ENCODE assay signal across 9 mouse cellular contexts in genomic region chr10:99619421-99620151, GRCm38 (mm10).
DNase-seq lines count a peak whose midpoint lies in the region; ATAC-seq and TF ChIP-seq lines count a peak whose summit lies in the region.
"Had no signal": no experiment of that assay in that cellular context is flagged by ENCODE, and none has a peak within 500 bp of the region (broad histone marks: within the 10 kb centered on the region; RNA-seq: fewer than 3 reads in every experiment).

No protein-coding gene starts in this region.

- H3K9ac ChIP-seq in kidney, embryonic 16.5 days (replicated peaks; ENCODE audit: low read length): 0 out of 2 replicates have a peak overlapping the region, but pooled peaks have one; percentile 31
- no peak overlapping the region for H3K9ac ChIP-seq in liver, adult 2 months (ENCODE audit: low read depth, low read length)
- no peak overlapping the region for H3K9ac ChIP-seq in stomach, postnatal 0 days (ENCODE audit: low read length)

- peak; percentile 72 to 74 for DNase-seq in B cell, adult 2 months
- peak; percentile 33 for DNase-seq in adrenal gland, adult 8-10 months
- DNase-seq in embryo, embryonic 9.5 days (ENCODE audit: extremely low spot score): peak; percentile 64
- peak; percentile 49 to 51 for DNase-seq in heart, adult 9 months (ENCODE audit: low spot score in 2 of 2)
- peak; percentile 57 for DNase-seq in liver, adult 2 months (ENCODE audit: extremely low read depth, low read depth, low spot score)
- peak; percentile 77 for DNase-seq in naive thymus-derived CD4-positive, alpha-beta T cell, adult 2 months (ENCODE audit: low read depth)
- DNase-seq in stomach, postnatal 0 days (ENCODE audit: low spot score): peak; percentile 66

- H3K9me3 ChIP-seq in kidney, embryonic 16.5 days (ENCODE audit: low read length): no peaks in the 10 kb centered on the region
- no peaks in the 10 kb centered on the region for H3K9me3 ChIP-seq in stomach, postnatal 0 days (ENCODE audit: control insufficient read depth, low read length)

- H3K79me2 ChIP-seq in liver, adult 2 months (ENCODE audit: control insufficient read depth, insufficient read depth, low read length): no peaks in the 10 kb centered on the region

- no peak for TF ChIP-seq POLR2A in liver, adult 2 months (IDR thresholded peaks at IDR 0.05; ENCODE audit: extremely low read depth, insufficient read depth, low read length)

- peak overlapping the region; percentile 49 for H3K4me2 ChIP-seq in kidney, embryonic 16.5 days (replicated peaks; ENCODE audit: low read depth, low read length)
- H3K4me2 ChIP-seq in stomach, postnatal 0 days (replicated peaks; ENCODE audit: low read depth): peak overlapping the region; percentile 38

- 46% methylated on average over 18 of the region's 18 CpGs for WGBS in kidney, embryonic 16.5 days
- 49% methylated on average over 18 of the region's 18 CpGs for whole genome bisulfite sequencing in liver, adult 2 months
- WGBS in stomach, postnatal 0 days: 47% methylated on average over 18 of the region's 18 CpGs

- no peaks in the 10 kb centered on the region for H3K27me3 ChIP-seq in kidney, embryonic 16.5 days (ENCODE audit: insufficient read depth, low read length)
- no peaks in the 10 kb centered on the region for H3K27me3 ChIP-seq in liver, adult 2 months (ENCODE audit: control insufficient read depth, insufficient read depth, low read length)
- H3K27me3 ChIP-seq in stomach, postnatal 0 days (ENCODE audit: control insufficient read depth, insufficient read depth, low read length): no peaks in the 10 kb centered on the region

- peak; percentile 75; the same call in 1 of the 2 replicates for TF ChIP-seq CTCF in liver, adult 2 months (IDR thresholded peaks at IDR 0.05; ENCODE audit: low read depth, low read length)
- peak; percentile 91 for TF ChIP-seq CTCF in stomach, postnatal 0 days (IDR thresholded peaks at IDR 0.05; ENCODE audit: low read depth)

- no peak for TF ChIP-seq EP300 in stomach, postnatal 0 days (optimal IDR thresholded peaks at IDR 0.05)

- H3K36me3 ChIP-seq in kidney, embryonic 16.5 days (ENCODE audit: insufficient read depth, low read length): no peaks in the 10 kb centered on the region
- H3K36me3 ChIP-seq in liver, adult 2 months (ENCODE audit: control insufficient read depth, insufficient read depth, low read length): no peaks in the 10 kb centered on the region
- H3K36me3 ChIP-seq in stomach, postnatal 0 days (ENCODE audit: control insufficient read depth, insufficient read depth, low read length): no peaks in the 10 kb centered on the region

- no peak overlapping the region for H3K27ac ChIP-seq in kidney, embryonic 16.5 days (ENCODE audit: low read length)
- no peak overlapping the region for H3K27ac ChIP-seq in liver, adult 2 months (replicated peaks; ENCODE audit: insufficient read depth, low read depth, low read length)
- H3K27ac ChIP-seq in stomach, postnatal 0 days (replicated peaks): no peak overlapping the region

- ATAC-seq in kidney, embryonic 16.5 days (ENCODE audit: low FRiP score, low TSS enrichment): peak; percentile 79
- peak; percentile 66; the same call in 1 of the 2 replicates for ATAC-seq in stomach, postnatal 0 days (ENCODE audit: low FRiP score, low TSS enrichment)

- H3K4me1 ChIP-seq in kidney, embryonic 16.5 days (ENCODE audit: insufficient read depth, low read length): peaks cover 3% of the 10 kb centered on the region; the same call in 1 of the 2 replicates
- H3K4me1 ChIP-seq in liver, adult 2 months (ENCODE audit: control insufficient read depth, insufficient read depth, low read length): no peaks in the 10 kb centered on the region
- no peaks in the 10 kb centered on the region for H3K4me1 ChIP-seq in stomach, postnatal 0 days (replicated peaks; ENCODE audit: control insufficient read depth, insufficient read depth)

- peak overlapping the region; percentile 26 for H3K4me3 ChIP-seq in kidney, embryonic 16.5 days (ENCODE audit: low read length)
- no peak overlapping the region; the same call in 1 of the 2 replicates for H3K4me3 ChIP-seq in liver, adult 2 months (ENCODE audit: insufficient read depth, low read depth, low read length)
- peak overlapping the region; percentile 21; the same call in 1 of the 2 replicates for H3K4me3 ChIP-seq in stomach, postnatal 0 days (ENCODE audit: low read depth, low read length)
- H3K4me3 ChIP-seq: erythroblast, embryonic 14.5 days had no signal
